Comparison of ENCODE assay signal across 25 mouse cellular contexts in the genomic region with DNA sequence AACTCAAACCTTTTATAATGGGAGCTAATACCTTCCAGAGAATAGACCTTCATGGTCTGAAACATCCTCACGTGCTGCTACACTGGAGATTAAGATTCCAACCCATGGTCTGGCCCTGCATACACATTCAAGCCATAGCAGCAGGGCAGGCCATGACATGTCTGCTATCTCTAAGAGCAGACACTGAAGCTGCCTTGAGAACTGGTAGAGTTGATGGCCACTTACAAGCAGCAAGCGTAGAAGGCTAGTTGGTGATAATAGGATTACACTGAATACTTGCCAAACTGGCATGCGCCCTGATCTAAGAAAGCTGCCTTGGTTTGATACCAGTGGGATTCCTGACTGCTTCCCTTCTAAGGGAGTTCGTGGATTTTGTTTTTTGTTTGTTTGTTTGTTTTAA. TPM values are rescaled to one million over a fixed set of nuclear protein-coding genes. Genes with fewer than 3 reads are reported as not detected.
A peak's percentile ranks its signal among the peaks of the same experiment; 100 is the strongest.
DNase-seq lines count a peak whose midpoint lies in the region; ATAC-seq and TF ChIP-seq lines count a peak whose summit lies in the region.
"Had no signal": no experiment of that assay in that cellular context is flagged by ENCODE, and none has a peak within 500 bp of the region (broad histone marks: within the 10 kb centered on the region; RNA-seq: fewer than 3 reads in every experiment).

No protein-coding gene starts in this region.

- no peaks in the 10 kb centered on the region for H3K9me3 ChIP-seq in G1E (replicated peaks)
- no peaks in the 10 kb centered on the region for H3K9me3 ChIP-seq in liver, embryonic 14.5 days (ENCODE audit: control insufficient read depth, low read length)
- H3K9me3 ChIP-seq: embryonic facial prominence, embryonic 10.5 days; forebrain, embryonic 13.5 days; limb, embryonic 13.5 days; stomach, embryonic 15.5 days had no signal

- H3K9ac ChIP-seq in liver, embryonic 14.5 days (replicated peaks): no peak overlapping the region
- H3K9ac ChIP-seq: forebrain, embryonic 13.5 days; limb, embryonic 13.5 days; stomach, embryonic 15.5 days had no signal

- H3K36me3 ChIP-seq in G1E (replicated peaks): peaks cover 27% of the 10 kb centered on the region
- H3K36me3 ChIP-seq in liver, embryonic 14.5 days (replicated peaks; ENCODE audit: control insufficient read depth, insufficient read depth, low read depth): no peaks in the 10 kb centered on the region
- H3K36me3 ChIP-seq: stomach, embryonic 15.5 days had no signal

- H3K27me3 ChIP-seq in G1E (ENCODE audit: insufficient read depth, low read length): no peaks in the 10 kb centered on the region
- H3K27me3 ChIP-seq in liver, embryonic 14.5 days (ENCODE audit: control insufficient read depth, insufficient read depth, low read length): no peaks in the 10 kb centered on the region
- H3K27me3 ChIP-seq: forebrain, embryonic 13.5 days; limb, embryonic 13.5 days; stomach, embryonic 15.5 days had no signal

- no peak overlapping the region for H3K27ac ChIP-seq in liver, embryonic 14.5 days
- H3K27ac ChIP-seq: embryonic facial prominence, embryonic 10.5 days; forebrain, embryonic 13.5 days; heart, adult 2 months; limb, embryonic 13.5 days; stomach, embryonic 15.5 days had no signal

- ATAC-seq in G1E (ENCODE audit: extremely low read depth, insufficient number of reproducible peaks, low FRiP score, poor library complexity, severe bottlenecking): peak; percentile 22; the same call in 1 of the 2 replicates
- ATAC-seq in common myeloid progenitor, adult 5-6 weeks (replicated peaks; ENCODE audit: low read depth, poor library complexity, severe bottlenecking): peak; percentile 91
- ATAC-seq in liver, embryonic 14.5 days (ENCODE audit: insufficient read depth): peak; percentile 91
- ATAC-seq: CD4-positive, CD25-positive, alpha-beta regulatory T cell, adult 4 months; forebrain, embryonic 13.5 days; lung, postnatal 0 days had no signal

- no peak for TF ChIP-seq CTCF in G1E (IDR thresholded peaks at IDR 0.05; ENCODE audit: low read depth, low read length)
- TF ChIP-seq CTCF in liver, embryonic 14.5 days (IDR thresholded peaks at IDR 0.05; ENCODE audit: low read depth): no peak

- DNase-seq in cerebellum, postnatal 14 days: peak; percentile 15 to 38
- DNase-seq in cerebellum, adult 18-20 months: no peak
- no peak for DNase-seq in G1E (ENCODE audit: low spot score)
- DNase-seq in liver, embryonic 14.5 days (ENCODE audit: low read depth in 3 of 3, low spot score in 3 of 3): peak in 2 of 3 experiments; percentile 33 to 34
- DNase-seq in gastrocnemius, adult 8-10 months (ENCODE audit: low spot score in 2 of 2): no peak
- no peak for DNase-seq in frontal cortex, adult 2 months (ENCODE audit: extremely low spot score in 1 of 2, low spot score in 1 of 2)
- DNase-seq in retina, embryonic 14.5 days (ENCODE audit: low spot score): no peak
- DNase-seq: adrenal gland, postnatal 36 days; cerebellum, adult 9-11 months; gastrocnemius, postnatal 14 days; heart, adult 2 months; kidney, adult 9 months; kidney, postnatal 36 days; midbrain, embryonic 14.5 days; right cerebral cortex, postnatal 25 days; thymus, adult 18-20 months; thymus, postnatal 4 days had no signal

- H3K4me2 ChIP-seq in liver, embryonic 14.5 days (ENCODE audit: low read depth): no peak overlapping the region
- H3K4me2 ChIP-seq: forebrain, embryonic 13.5 days; limb, embryonic 13.5 days; stomach, embryonic 15.5 days had no signal

- 22% methylated on average over 4 of the region's 4 CpGs for WGBS in liver, embryonic 14.5 days (ENCODE audit: insufficient replicate concordance)

- TF ChIP-seq EP300 in liver, embryonic 14.5 days (IDR thresholded peaks at IDR 0.05; ENCODE audit: low read depth): peak; percentile 73

- H3K4me3 ChIP-seq in G1E (ENCODE audit: low read depth, low read length): no peak overlapping the region
- no peak overlapping the region for H3K4me3 ChIP-seq in liver, embryonic 14.5 days (ENCODE audit: insufficient read depth in 1 of 2, low read depth in 2 of 2, low read length in 2 of 2)
- H3K4me3 ChIP-seq: embryonic facial prominence, embryonic 10.5 days; forebrain, embryonic 13.5 days; heart, adult 2 months; limb, embryonic 13.5 days; myocyte; stomach, embryonic 15.5 days had no signal

- H3K4me1 ChIP-seq in G1E (ENCODE audit: insufficient read depth, low read depth, low read length): peaks cover 7% of the 10 kb centered on the region
- H3K4me1 ChIP-seq in liver, embryonic 14.5 days (replicated peaks; ENCODE audit: control insufficient read depth in 2 of 2, insufficient read depth in 2 of 2, low read length in 1 of 2): peaks cover 3 to 17% of the 10 kb centered on the region in 2 experiments
- H3K4me1 ChIP-seq: embryonic facial prominence, embryonic 10.5 days; stomach, embryonic 15.5 days had no signal

RNA-seq across cellular contexts. Expression of a gene that starts 53.0 kb away (rescaled TPM):
- total RNA-seq in G1E (2014; fragmentation: Nextera tagmentation): 57.9 and 65.7 TPM in 2 replicates
- total RNA-seq in G1E (2017): 26.3 and 43.4 TPM in 2 replicates
- polyA plus RNA-seq in G1E (2012): 8.8 and 11.5 TPM in 2 replicates
- 3.8 and 8.8 TPM in 2 replicates for total RNA-seq in common myeloid progenitor, adult 5-6 weeks (2017)
- 2.2 and 2.3 TPM in 2 replicates for polyA plus RNA-seq in liver, embryonic 14.5 days (2012; rRNA removed)
- 3.6 and 4.1 TPM in 2 replicates for polyA plus RNA-seq in liver, embryonic 14.5 days (2014; fragmentation: Nextera tagmentation; extraction: Ambion mirVana)
- 1 to 10 TPM; 1.0 to 1.7 (median 1.2) TPM for total RNA-seq in gastrocnemius, adult 8-10 months (2022)
- 9.7 and 11.2 TPM in 2 replicates for polyA plus RNA-seq in frontal cortex, adult 2 months (2012; rRNA removed)

RNA-seq across cellular contexts. Expression of a gene that starts 58.1 kb away (rescaled TPM):
- total RNA-seq in G1E (2014; fragmentation: Nextera tagmentation) (14.9 and 33.6 TPM in 2 replicates), G1E (2017) (9.0 and 10.4 TPM in 2 replicates)
- polyA plus RNA-seq in G1E (2012): 1.3 and 1.5 TPM in 2 replicates
- 9.4 and 9.9 TPM in 2 replicates for total RNA-seq in common myeloid progenitor, adult 5-6 weeks (2017)
- 6.2 and 12.6 TPM in 2 replicates for polyA plus RNA-seq in liver, embryonic 14.5 days (2012; rRNA removed)
- 1.8 and 2.3 TPM in 2 replicates for polyA plus RNA-seq in liver, embryonic 14.5 days (2014; fragmentation: Nextera tagmentation; extraction: Ambion mirVana)
- 10 to 100 TPM; 19.3 to 26.7 (median 21.7) TPM for total RNA-seq in gastrocnemius, adult 8-10 months (2022)
- polyA plus RNA-seq in frontal cortex, adult 2 months (2012; rRNA removed): 59.0 and 60.0 TPM in 2 replicates

Comparison
In these comparisons a context has a peak if more than half of its experiments do, and no peak if none do; other contexts are left out.
1. DNase-seq: peak in cerebellum, postnatal 14 days (2 of 2) and liver, embryonic 14.5 days (2 of 3); none in cerebellum, adult 18-20 months (0 of 2), G1E (single experiment), gastrocnemius, adult 8-10 months (0 of 2), frontal cortex, adult 2 months (0 of 2) and retina, embryonic 14.5 days (single experiment).
2. ATAC-seq: peak in every context shown above with its lines; median percentile 91 in common myeloid progenitor, adult 5-6 weeks; 91 in liver, embryonic 14.5 days; 22 in G1E.